Mouse (Mus musculus) liver, adult 2 months (tissue): ENCODE results near the gene Samd11.

Experiments used
- CTCF ChIP-seq: fragments of 200-500 bp; IDR thresholded peaks from 2 replicates; pipeline ENCODE4 v1.5.1; 2011; ENCODE audit warnings: low read depth, low read length, control low read depth
- POLR2A ChIP-seq: fragments of 200-500 bp; IDR thresholded peaks from 2 replicates; pipeline ENCODE4 v1.6.1; 2011; ENCODE audit warnings: low read length, control low read depth; ENCODE audit not compliant: insufficient read depth; ENCODE audit errors: extremely low read depth

DNA sequence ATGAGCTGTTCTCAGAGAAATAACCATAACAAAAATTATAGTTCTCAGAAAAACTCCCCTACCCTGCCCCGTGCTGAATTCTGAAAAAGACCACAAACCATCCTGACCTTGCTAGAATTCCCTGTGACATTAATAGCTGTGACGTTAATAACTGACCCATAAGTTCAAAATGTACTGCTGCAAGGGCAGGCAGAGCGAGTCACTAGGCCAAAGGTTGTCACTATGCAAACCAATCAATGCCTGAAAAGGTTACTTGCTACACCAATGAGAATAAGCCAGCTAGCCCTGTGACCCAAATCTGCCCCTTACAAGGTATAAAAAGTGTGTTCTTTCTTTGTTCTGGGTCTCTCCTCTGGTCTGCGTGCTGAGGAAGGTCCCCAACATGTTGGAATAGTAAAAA lies 46.6 kb downstream of the Samd11 start:
- TF ChIP-seq POLR2A (no peak), CTCF (no peak)
